Mouse (Mus musculus): ENCODE measurements around the gene Ptger1. TPM values are rescaled to one million over a fixed set of nuclear protein-coding genes. Genes with fewer than 3 reads are reported as not detected.

Ptger1 gene
- polyA plus RNA-seq, 1 experiment from 2014 or later: 0.27 TPM

- DNase-seq (ENCODE audit: low spot score) (no peak), ATAC-seq (replicated peaks; ENCODE audit: insufficient number of reproducible peaks, low FRiP score, low TSS enrichment, low read depth) (no peak)
- Histone ChIP-seq H3K4me3 (ENCODE audit: low read depth, low read length) (no peak overlapping the region), H3K27me3 (ENCODE audit: control insufficient read depth, insufficient read depth, low read length) (no peaks in the 10 kb centered on the region), H3K4me1 (ENCODE audit: control insufficient read depth, insufficient read depth, low read length) (peaks cover 3% of the 10 kb centered on the region), H3K9me3 (replicated peaks; ENCODE audit: control insufficient read depth, low read length) (no peaks in the 10 kb centered on the region), H3K36me3 (replicated peaks; ENCODE audit: control insufficient read depth, insufficient read depth, low read depth, low read length) (no peaks in the 10 kb centered on the region), H3K4me2 (ENCODE audit: low read depth, low read length) (no peak overlapping the region), H3K9ac (replicated peaks; ENCODE audit: low read length) (no peak overlapping the region), H3K27ac (replicated peaks; ENCODE audit: low read depth, low read length) (no peak overlapping the region)
- WGBS: 67% methylated on average over 9 of the region's 9 CpGs
Measured at GRCm38 (mm10) chr8:83700423-83701085, 34.1 kb downstream of the Ptger1 start.

- Histone ChIP-seq H3K4me1 (ENCODE audit: control insufficient read depth, insufficient read depth, low read length) (0 out of 2 replicates have a peak, but pooled peaks cover under 1% of the 10 kb centered on the region), H3K9ac (replicated peaks; ENCODE audit: low read length) (no peak overlapping the region), H3K9me3 (replicated peaks; ENCODE audit: control insufficient read depth, low read length) (no peaks in the 10 kb centered on the region), H3K27ac (replicated peaks; ENCODE audit: low read depth, low read length) (no peak overlapping the region), H3K36me3 (replicated peaks; ENCODE audit: control insufficient read depth, insufficient read depth, low read depth, low read length) (no peaks in the 10 kb centered on the region), H3K4me2 (ENCODE audit: low read depth, low read length) (no peak overlapping the region), H3K4me3 (ENCODE audit: low read depth, low read length) (no peak overlapping the region), H3K27me3 (ENCODE audit: control insufficient read depth, insufficient read depth, low read length) (no peaks in the 10 kb centered on the region)
- DNase-seq (ENCODE audit: low spot score) (no peak), ATAC-seq (replicated peaks; ENCODE audit: insufficient number of reproducible peaks, low FRiP score, low TSS enrichment, low read depth) (no peak)
- WGBS: 77% methylated on average over 4 of the region's 4 CpGs
Measured at GRCm38 (mm10) chr8:83703426-83703825, 36.9 kb downstream of the Ptger1 start.

GRCm38 (mm10) chr8:83706411-83706810, 39.9 kb downstream of the Ptger1 start:
- no peaks in the 10 kb centered on the region for H3K27me3 ChIP-seq (ENCODE audit: control insufficient read depth, insufficient read depth, low read length)
- H3K9ac ChIP-seq (replicated peaks; ENCODE audit: low read length): no peak overlapping the region
- no peaks in the 10 kb centered on the region for H3K9me3 ChIP-seq (replicated peaks; ENCODE audit: control insufficient read depth, low read length)
- no peak overlapping the region for H3K4me3 ChIP-seq (ENCODE audit: low read depth, low read length)
- DNase-seq (ENCODE audit: low spot score) (no peak), ATAC-seq (replicated peaks; ENCODE audit: insufficient number of reproducible peaks, low FRiP score, low TSS enrichment, low read depth) (no peak)
- 62% methylated on average over 5 of the region's 5 CpGs for WGBS
- H3K27ac ChIP-seq (replicated peaks; ENCODE audit: low read depth, low read length): no peak overlapping the region
- H3K4me2 ChIP-seq (ENCODE audit: low read depth, low read length): no peak overlapping the region
- no peaks in the 10 kb centered on the region for H3K4me1 ChIP-seq (ENCODE audit: control insufficient read depth, insufficient read depth, low read length)
- H3K36me3 ChIP-seq (replicated peaks; ENCODE audit: control insufficient read depth, insufficient read depth, low read depth, low read length): no peaks in the 10 kb centered on the region

DNA sequence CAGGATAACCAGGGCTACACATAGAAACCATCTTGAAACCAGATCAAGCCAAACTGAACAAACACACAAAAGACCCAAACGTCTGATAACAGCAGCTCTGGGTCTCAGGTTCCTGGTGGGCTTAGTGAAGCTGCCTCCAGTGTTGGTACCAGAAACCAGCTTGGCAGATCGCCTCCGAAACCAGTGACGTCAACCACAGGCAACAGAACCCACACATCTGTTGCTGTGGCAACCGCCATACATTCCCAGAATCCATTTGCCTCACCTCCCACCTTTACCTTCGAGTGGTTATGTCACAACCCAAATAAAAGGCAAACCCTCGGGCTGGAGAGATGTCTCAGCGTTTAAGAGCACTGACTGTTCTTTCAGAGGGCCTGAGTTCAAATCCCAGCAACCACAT, 41.1 kb downstream of the Ptger1 start:
- DNase-seq (ENCODE audit: low spot score) (no peak), ATAC-seq (replicated peaks; ENCODE audit: insufficient number of reproducible peaks, low FRiP score, low TSS enrichment, low read depth) (no peak)
- 79% methylated on average over 8 of the region's 8 CpGs for whole genome bisulfite sequencing
- Histone ChIP-seq H3K4me1 (ENCODE audit: control insufficient read depth, insufficient read depth, low read length) (no peaks in the 10 kb centered on the region), H3K9me3 (replicated peaks; ENCODE audit: control insufficient read depth, low read length) (no peaks in the 10 kb centered on the region), H3K27me3 (ENCODE audit: control insufficient read depth, insufficient read depth, low read length) (no peaks in the 10 kb centered on the region), H3K4me2 (ENCODE audit: low read depth, low read length) (no peak overlapping the region), H3K4me3 (ENCODE audit: low read depth, low read length) (no peak overlapping the region), H3K27ac (replicated peaks; ENCODE audit: low read depth, low read length) (no peak overlapping the region), H3K9ac (replicated peaks; ENCODE audit: low read length) (no peak overlapping the region), H3K36me3 (replicated peaks; ENCODE audit: control insufficient read depth, insufficient read depth, low read depth, low read length) (no peaks in the 10 kb centered on the region)

DNA sequence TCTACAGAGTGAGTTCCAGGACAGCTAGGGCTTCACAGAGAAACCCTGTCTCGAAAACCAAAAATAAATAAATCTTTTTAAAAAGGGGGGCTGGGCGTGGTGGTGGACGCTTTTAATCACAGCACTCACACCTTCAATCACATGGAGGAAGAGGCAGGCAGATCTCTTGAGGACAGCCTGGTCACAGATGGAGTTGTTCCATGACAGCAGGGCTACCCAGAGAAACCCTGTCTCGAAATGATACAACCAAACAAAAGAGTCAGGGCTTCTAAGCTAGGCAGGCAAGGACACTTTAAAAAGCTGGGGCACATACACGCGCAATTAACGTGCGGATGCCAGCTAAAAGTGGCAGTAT, 48.2 kb downstream of the Ptger1 start:
- H3K27ac ChIP-seq (replicated peaks; ENCODE audit: low read depth, low read length): no peak overlapping the region
- no peaks in the 10 kb centered on the region; the same call in 1 of the 2 replicates for H3K4me1 ChIP-seq (ENCODE audit: control insufficient read depth, insufficient read depth, low read length)
- no peaks in the 10 kb centered on the region for H3K27me3 ChIP-seq (ENCODE audit: control insufficient read depth, insufficient read depth, low read length)
- H3K9me3 ChIP-seq (replicated peaks; ENCODE audit: control insufficient read depth, low read length): no peaks in the 10 kb centered on the region
- no peak overlapping the region; the same call in 1 of the 2 replicates for H3K9ac ChIP-seq (replicated peaks; ENCODE audit: low read length)
- peak overlapping the region; percentile 11 for H3K4me2 ChIP-seq (ENCODE audit: low read depth, low read length)
- H3K4me3 ChIP-seq (ENCODE audit: low read depth, low read length): peak overlapping the region; percentile 96
- DNase-seq (ENCODE audit: low spot score) (no peak), ATAC-seq (replicated peaks; ENCODE audit: insufficient number of reproducible peaks, low FRiP score, low TSS enrichment, low read depth) (peak; percentile 40; the same call in 1 of the 2 replicates)
- H3K36me3 ChIP-seq (replicated peaks; ENCODE audit: control insufficient read depth, insufficient read depth, low read depth, low read length): no peaks in the 10 kb centered on the region; the same call in 1 of the 2 replicates
- 17% methylated on average over 8 of the region's 8 CpGs for WGBS

DNA sequence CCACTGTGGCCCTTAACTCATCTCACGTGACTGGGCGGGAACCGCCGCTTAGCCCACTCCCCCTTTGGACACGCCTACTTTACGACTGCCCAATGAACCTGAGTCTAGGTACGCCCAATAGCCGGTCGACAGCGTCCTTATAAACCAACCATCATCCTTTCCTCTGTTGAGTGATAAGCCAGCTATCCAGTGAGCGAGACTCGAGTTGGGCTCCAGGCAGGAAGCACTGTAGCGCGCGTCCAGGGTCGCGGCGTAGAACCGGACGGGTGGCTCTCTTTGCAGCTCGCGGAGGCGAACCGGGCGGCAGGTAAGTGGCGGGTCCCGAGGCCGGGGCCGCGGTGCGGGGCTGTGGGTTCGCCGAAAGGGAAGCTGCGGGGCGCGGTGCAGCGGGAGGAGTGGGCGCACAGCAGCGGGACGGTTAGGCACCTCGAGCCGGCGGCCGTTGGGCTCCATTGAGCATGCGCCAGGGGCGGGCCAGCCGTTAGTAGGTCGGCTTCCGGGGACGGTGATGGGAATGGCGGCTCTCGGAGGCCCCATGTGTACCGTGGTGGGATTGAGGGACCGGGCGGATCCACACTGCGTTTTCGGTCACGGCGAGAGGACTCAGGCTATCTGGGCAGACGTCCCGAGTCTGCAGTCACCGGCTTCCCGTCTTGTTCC, 48.7 kb downstream of the Ptger1 start, which contains the start of gene Ddx39:
Gene Ddx39, plus strand, starts transcription at position 147 of the 660 bp plus-strand sequence.
- H3K9me3 ChIP-seq (replicated peaks; ENCODE audit: control insufficient read depth, low read length): no peaks in the 10 kb centered on the region
- H3K9ac ChIP-seq (replicated peaks; ENCODE audit: low read length): peak within 1 kb of the TSS; percentile 89
- peak within 1 kb of the TSS; percentile 96 for H3K4me3 ChIP-seq (ENCODE audit: low read depth, low read length)
- peak within 1 kb of the TSS; percentile 76 for H3K4me2 ChIP-seq (ENCODE audit: low read depth, low read length)
- under 1% methylated on average over 61 of the region's 63 CpGs for WGBS
- no peaks in the 10 kb centered on the region; the same call in 1 of the 2 replicates for H3K4me1 ChIP-seq (ENCODE audit: control insufficient read depth, insufficient read depth, low read length)
- ATAC-seq (replicated peaks; ENCODE audit: insufficient number of reproducible peaks, low FRiP score, low TSS enrichment, low read depth): peak; percentile 100
- H3K27me3 ChIP-seq (ENCODE audit: control insufficient read depth, insufficient read depth, low read length): no peaks in the 10 kb centered on the region
- peak within 1 kb of the TSS; percentile 62 for H3K27ac ChIP-seq (replicated peaks; ENCODE audit: low read depth, low read length)
- peak; percentile 99 for DNase-seq (ENCODE audit: low spot score)
- no peaks in the 10 kb centered on the region; the same call in 1 of the 2 replicates for H3K36me3 ChIP-seq (replicated peaks; ENCODE audit: control insufficient read depth, insufficient read depth, low read depth, low read length)

DNA sequence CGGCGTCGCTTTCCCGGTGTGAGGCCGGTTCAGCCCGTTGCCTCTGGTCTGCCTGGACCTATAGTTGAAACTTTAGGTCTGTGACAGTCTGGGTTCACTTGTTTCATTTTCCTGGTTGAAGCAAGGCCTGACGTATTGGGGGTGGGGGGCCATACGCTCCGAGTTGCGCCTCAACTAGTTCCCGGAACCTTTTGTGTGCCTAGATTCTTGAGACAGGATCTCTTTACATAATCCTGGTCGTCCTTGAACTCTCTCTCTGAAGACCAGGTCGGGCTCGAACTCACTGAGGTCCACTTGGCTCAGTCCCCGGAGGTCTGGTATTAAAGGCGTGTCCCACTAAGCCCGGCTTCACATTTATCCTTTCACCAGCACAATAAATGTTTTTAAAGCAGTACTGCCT, 49.3 kb downstream of the Ptger1 start:
- Histone ChIP-seq H3K4me3 (ENCODE audit: low read depth, low read length) (peak overlapping the region; percentile 96), H3K27ac (replicated peaks; ENCODE audit: low read depth, low read length) (no peak overlapping the region), H3K4me2 (ENCODE audit: low read depth, low read length) (peak overlapping the region; percentile 76), H3K4me1 (ENCODE audit: control insufficient read depth, insufficient read depth, low read length) (no peaks in the 10 kb centered on the region; the same call in 1 of the 2 replicates), H3K9ac (replicated peaks; ENCODE audit: low read length) (peak overlapping the region; percentile 89), H3K9me3 (replicated peaks; ENCODE audit: control insufficient read depth, low read length) (no peaks in the 10 kb centered on the region), H3K27me3 (ENCODE audit: control insufficient read depth, insufficient read depth, low read length) (no peaks in the 10 kb centered on the region), H3K36me3 (replicated peaks; ENCODE audit: control insufficient read depth, insufficient read depth, low read depth, low read length) (peaks cover 6% of the 10 kb centered on the region)
- 1% methylated on average over 17 of the region's 17 CpGs for WGBS
- DNase-seq (ENCODE audit: low spot score) (no peak), ATAC-seq (replicated peaks; ENCODE audit: insufficient number of reproducible peaks, low FRiP score, low TSS enrichment, low read depth) (no peak)

DNA sequence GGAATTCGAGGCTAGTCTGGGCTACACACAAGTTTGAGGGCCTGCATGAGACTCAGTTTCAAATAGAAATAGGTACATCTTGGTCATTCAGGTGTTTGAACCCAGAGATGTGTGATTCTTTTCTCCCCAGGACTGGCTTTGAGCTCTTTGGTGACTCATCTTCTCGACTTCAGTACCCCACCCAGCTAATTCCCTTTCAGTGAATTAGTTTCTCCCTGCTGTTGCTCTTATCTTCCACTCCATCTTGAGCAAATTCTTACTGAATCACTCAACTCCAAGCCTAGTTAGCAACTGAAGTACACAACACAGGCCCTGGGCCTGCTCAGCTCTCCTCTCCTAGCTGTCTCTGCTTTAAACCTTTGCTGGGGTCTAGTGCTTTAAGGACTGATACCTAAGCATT, 50.1 kb downstream of the Ptger1 start:
- Histone ChIP-seq H3K9me3 (replicated peaks; ENCODE audit: control insufficient read depth, low read length) (no peaks in the 10 kb centered on the region), H3K4me3 (ENCODE audit: low read depth, low read length) (peak overlapping the region; percentile 96; the same call in 1 of the 2 replicates), H3K27me3 (ENCODE audit: control insufficient read depth, insufficient read depth, low read length) (no peaks in the 10 kb centered on the region), H3K9ac (replicated peaks; ENCODE audit: low read length) (no peak overlapping the region; the same call in 1 of the 2 replicates), H3K4me1 (ENCODE audit: control insufficient read depth, insufficient read depth, low read length) (no peaks in the 10 kb centered on the region; the same call in 1 of the 2 replicates), H3K4me2 (ENCODE audit: low read depth, low read length) (peak overlapping the region; percentile 76; the same call in 1 of the 2 replicates), H3K36me3 (replicated peaks; ENCODE audit: control insufficient read depth, insufficient read depth, low read depth, low read length) (peaks cover 14% of the 10 kb centered on the region), H3K27ac (replicated peaks; ENCODE audit: low read depth, low read length) (no peak overlapping the region)
- ATAC-seq (replicated peaks; ENCODE audit: insufficient number of reproducible peaks, low FRiP score, low TSS enrichment, low read depth) (no peak), DNase-seq (ENCODE audit: low spot score) (no peak)
- WGBS: 72% methylated on average over 2 of the region's 2 CpGs

Measured in embryonic facial prominence, embryonic 11.5 days (tissue).